ENCODE assay signal across 20 mouse cellular contexts in genomic region chr10:88106169-88106568, GRCm38 (mm10). TPM values are rescaled to one million over a fixed set of nuclear protein-coding genes. Genes with fewer than 3 reads are reported as not detected.
"Had no signal": no experiment of that assay in that cellular context is flagged by ENCODE, and none has a peak within 500 bp of the region (broad histone marks: within the 10 kb centered on the region; RNA-seq: fewer than 3 reads in every experiment).

No protein-coding gene starts in this region.

- H3K4me1 ChIP-seq: neural tube, embryonic 13.5 days; neural tube, embryonic 15.5 days; stomach, embryonic 15.5 days had no signal

- H3K4me3 ChIP-seq: neural tube, embryonic 13.5 days; neural tube, embryonic 15.5 days; stomach, embryonic 15.5 days had no signal

- DNase-seq: retina, postnatal 1 day; right cerebral cortex, adult 18-20 months; right cerebral cortex, postnatal 14 days; right cerebral cortex, postnatal 25 days; right cerebral cortex, postnatal 4 days; spleen, adult 18-20 months; thymus, adult 18-20 months; thymus, adult 2 months; thymus, postnatal 14 days; thymus, postnatal 25 days; thymus, postnatal 36 days; thymus, postnatal 4 days had no signal

- H3K36me3 ChIP-seq: neural tube, embryonic 13.5 days; neural tube, embryonic 15.5 days; stomach, embryonic 15.5 days had no signal

- H3K4me2 ChIP-seq: neural tube, embryonic 13.5 days; neural tube, embryonic 15.5 days; stomach, embryonic 15.5 days had no signal

- H3K27ac ChIP-seq: neural tube, embryonic 13.5 days; neural tube, embryonic 15.5 days; stomach, embryonic 15.5 days; stomach, postnatal 0 days had no signal

- H3K9me3 ChIP-seq: neural tube, embryonic 13.5 days; neural tube, embryonic 15.5 days; stomach, embryonic 15.5 days had no signal

- H3K9ac ChIP-seq: neural tube, embryonic 13.5 days; neural tube, embryonic 15.5 days; stomach, embryonic 15.5 days had no signal

- H3K27me3 ChIP-seq: neural tube, embryonic 13.5 days; neural tube, embryonic 15.5 days; stomach, embryonic 15.5 days had no signal

RNA-seq across cellular contexts. Expression of gene Pmch, which starts 15.3 kb away (rescaled TPM):
- polyA plus RNA-seq: small intestine, adult 2 months; spleen, adult 2 months; stomach, postnatal 0 days; testis, adult 2 months; thymus, adult 2 months; urinary bladder, adult 2 months had no signal
